Mouse (Mus musculus) small intestine, adult 2 months (tissue): ENCODE data around the gene Mgst1. TPM values are rescaled to one million over a fixed set of nuclear protein-coding genes. Genes with fewer than 3 reads are reported as not detected.

Experiments used
- H3K27ac ChIP-seq: fragments of 200-500 bp; 2 replicates; pipeline ENCODE4 v1.5.1; 2012; ENCODE audit warnings: low read depth, low read length, control low read depth, inconsistent platforms; ENCODE audit not compliant: insufficient read depth
- H3K27me3 ChIP-seq: fragments of 200-500 bp; 2 replicates; pipeline ENCODE4 v1.6.1; 2012; ENCODE audit warnings: mild to moderate bottlenecking, moderate library complexity, low read length, inconsistent platforms; ENCODE audit not compliant: control insufficient read depth, insufficient read depth
- H3K36me3 ChIP-seq: fragments of 200-500 bp; 2 replicates; pipeline ENCODE4 v1.6.1; 2012; ENCODE audit warnings: mild to moderate bottlenecking, low read length, control low read depth, inconsistent platforms; ENCODE audit not compliant: control insufficient read depth, insufficient read depth
- H3K4me1 ChIP-seq: fragments of 200-500 bp; 2 replicates; pipeline ENCODE4 v1.6.1; 2012; ENCODE audit warnings: low read length, inconsistent platforms, mixed read lengths; ENCODE audit not compliant: control insufficient read depth, insufficient read depth, insufficient read length
- H3K4me3 ChIP-seq: fragments of 200-500 bp; 2 replicates; pipeline ENCODE4 v1.5.1; 2012; ENCODE audit warnings: low read depth, mild to moderate bottlenecking, control low read depth, inconsistent platforms, low read length, moderate library complexity
- CTCF ChIP-seq: fragments of 200-500 bp; IDR thresholded peaks from 2 replicates; pipeline ENCODE4 v1.5.1; 2012; ENCODE audit warnings: low read depth, mild to moderate bottlenecking, control low read depth, inconsistent platforms, low read length, moderate library complexity, mixed read lengths; ENCODE audit not compliant: insufficient replicate concordance, insufficient read length; ENCODE audit errors: extremely low read depth
- POLR2A ChIP-seq: fragments of 200-500 bp; IDR thresholded peaks from 2 replicates; pipeline ENCODE4 v1.6.1; 2012; ENCODE audit warnings: low read depth, mild to moderate bottlenecking, control low read depth, inconsistent platforms, low read length, moderate library complexity
- WGBS: fragments of 180-500 bp; shearing (Covaris S2); methylation state at CpG from one replicate; pipeline ENCODE4 v1.1.7; 2018; 5-methylcytosine and 5-hydroxymethylcytosine counted together
- polyA plus RNA-seq: library from polyadenylated mRNA; depleted of rRNA; stranded (reverse); fragments of >200 nt; gene quantifications from 2 replicates; pipeline ENCODE4 v1.2.3, GENCODE M21; 2012; rRNA removed

Gene Mgst1
- polyA plus RNA-seq, 1 experiment = 171 TPM

- H3K27ac ChIP-seq = no peak overlapping the region
- H3K27me3 ChIP-seq = no peaks in the 10 kb centered on the region
- 73% methylated on average over 7 of the region's 7 CpGs for WGBS
- no peak for TF ChIP-seq CTCF
- TF ChIP-seq POLR2A = no peak
- peaks cover 4% of the 10 kb centered on the region; the same call in 1 of the 2 replicates for H3K36me3 ChIP-seq
- no peak overlapping the region for H3K4me3 ChIP-seq
- H3K4me1 ChIP-seq = no peaks in the 10 kb centered on the region
Observed at GRCm38 (mm10) chr6:138163920-138164319, 23.8 kb downstream of the Mgst1 start.

- no peak overlapping the region for H3K27ac ChIP-seq
- TF ChIP-seq POLR2A = no peak
- no peak for TF ChIP-seq CTCF
- WGBS = 61% methylated on average over 15 of the region's 15 CpGs
- no peaks in the 10 kb centered on the region for H3K36me3 ChIP-seq
- H3K4me1 ChIP-seq = no peaks in the 10 kb centered on the region
- no peak overlapping the region for H3K4me3 ChIP-seq
- H3K27me3 ChIP-seq = no peaks in the 10 kb centered on the region
Observed at GRCm38 (mm10) chr6:138171480-138172224, 31.5 kb downstream of the Mgst1 start.

Other genes starting within 250 kb of the Mgst1 start
- gene Slc15a5, start 60.4 kb upstream of the Mgst1 start, polyA plus RNA-seq = 0.06 TPM in 1 of 2 replicates, not detected in the other